Mouse (Mus musculus) liver, embryonic 13.5 days (tissue): Measurements from ENCODE around the gene Gm45713. TPM values are rescaled to one million over a fixed set of nuclear protein-coding genes. Genes with fewer than 3 reads are reported as not detected.
"Not testable (repeated sequence)": the region's sequence is repeated elsewhere in the genome, so short reads cannot be mapped to it uniquely, and the experiment has no call there.

Experiments
- ATAC-seq: fragments of 200-750 bp; cut with Nextera tagmentation; 2 replicates; pipeline ENCODE4 v1.8.0; 2017; ENCODE audit warnings: low read depth, mild to moderate bottlenecking, moderate number of reproducible peaks, moderate library complexity
- DNase-seq: peaks from one replicate; pipeline ENCODE4 v3.0.0; 2022
- H3K27ac ChIP-seq: fragments of 300-500 bp; sonication (generic); 2 replicates; pipeline ENCODE4 v1.5.1; 2015; ENCODE audit warnings: moderate library complexity, mild to moderate bottlenecking, inconsistent platforms
- H3K27me3 ChIP-seq: fragments of 300-500 bp; sonication (generic); 2 replicates; pipeline ENCODE4 v1.6.1; 2015; ENCODE audit warnings: mild to moderate bottlenecking, inconsistent platforms
- H3K36me3 ChIP-seq: fragments of 300-500 bp; sonication (generic); 2 replicates; pipeline ENCODE4 v1.6.1; 2015; ENCODE audit warnings: mild to moderate bottlenecking, inconsistent platforms
- H3K4me1 ChIP-seq: fragments of 300-500 bp; sonication (generic); replicated peaks from 2 replicates; pipeline ENCODE4 v1.6.1; 2015; ENCODE audit warnings: inconsistent platforms
- H3K4me2 ChIP-seq: fragments of 300-500 bp; sonication (generic); 2 replicates; pipeline ENCODE4 v1.6.1; 2015; ENCODE audit warnings: inconsistent platforms, mild to moderate bottlenecking, moderate library complexity
- H3K4me3 ChIP-seq: fragments of 300-500 bp; sonication (generic); replicated peaks from 2 replicates; pipeline ENCODE4 v1.5.1; 2015; ENCODE audit warnings: mild to moderate bottlenecking, inconsistent platforms
- H3K9ac ChIP-seq: fragments of 300-500 bp; sonication (generic); 2 replicates; pipeline ENCODE4 v1.6.1; 2015; ENCODE audit warnings: mild to moderate bottlenecking, inconsistent platforms
- H3K9me3 ChIP-seq: fragments of 300-500 bp; sonication (generic); replicated peaks from 2 replicates; pipeline ENCODE4 v1.6.1; 2016; ENCODE audit warnings: inconsistent platforms
- WGBS: fragments of 180-500 bp; shearing (Covaris S2); methylation state at CpG from one replicate; pipeline ENCODE4 v1.1.7; 2015; ENCODE audit not compliant: insufficient replicate concordance; 5-methylcytosine and 5-hydroxymethylcytosine counted together
- polyA plus RNA-seq: library from polyadenylated mRNA; unstranded; fragments of >200 nt; fragmentation: Nextera tagmentation; extraction: Ambion mirVana; gene quantifications from 2 replicates; pipeline ENCODE4 v1.2.1, GENCODE M21; 2015

Gm45713 gene
- polyA plus RNA-seq, 1 experiment from 2014 or later, result 0.37 TPM

DNA sequence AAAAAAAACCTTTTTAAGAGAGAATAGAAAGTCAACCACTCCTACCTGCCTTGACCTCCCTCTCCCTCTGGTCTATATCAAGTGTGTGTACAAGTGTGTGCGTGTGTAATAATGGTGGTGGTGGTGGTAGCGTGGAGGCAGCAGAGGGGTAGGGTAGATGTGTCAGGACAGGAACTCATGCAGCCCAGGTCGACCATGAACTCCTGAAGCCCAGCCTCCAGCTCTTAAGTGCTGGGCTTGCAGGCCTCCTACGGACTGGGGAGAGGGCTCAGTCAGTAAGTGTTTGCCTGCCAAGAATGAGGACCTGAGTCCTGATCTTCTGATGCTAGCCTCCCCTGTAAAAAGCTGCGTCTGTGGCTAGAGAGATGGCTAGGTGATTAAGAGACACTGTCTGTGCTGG lies 31.1 kb downstream of the Gm45713 start:
- Histone ChIP-seq H3K27me3 (no peaks in the 10 kb centered on the region), H3K36me3 (no peaks in the 10 kb centered on the region), H3K9ac (no peak overlapping the region), H3K27ac (no peak overlapping the region), H3K4me1 (peaks cover 25% of the 10 kb centered on the region), H3K4me3 (no peak overlapping the region), H3K9me3 (no peaks in the 10 kb centered on the region), H3K4me2 (no peak overlapping the region)
- 62% methylated on average over 5 of the region's 5 CpGs for WGBS
- ATAC-seq, result no peak
- no peak for DNase-seq

DNA sequence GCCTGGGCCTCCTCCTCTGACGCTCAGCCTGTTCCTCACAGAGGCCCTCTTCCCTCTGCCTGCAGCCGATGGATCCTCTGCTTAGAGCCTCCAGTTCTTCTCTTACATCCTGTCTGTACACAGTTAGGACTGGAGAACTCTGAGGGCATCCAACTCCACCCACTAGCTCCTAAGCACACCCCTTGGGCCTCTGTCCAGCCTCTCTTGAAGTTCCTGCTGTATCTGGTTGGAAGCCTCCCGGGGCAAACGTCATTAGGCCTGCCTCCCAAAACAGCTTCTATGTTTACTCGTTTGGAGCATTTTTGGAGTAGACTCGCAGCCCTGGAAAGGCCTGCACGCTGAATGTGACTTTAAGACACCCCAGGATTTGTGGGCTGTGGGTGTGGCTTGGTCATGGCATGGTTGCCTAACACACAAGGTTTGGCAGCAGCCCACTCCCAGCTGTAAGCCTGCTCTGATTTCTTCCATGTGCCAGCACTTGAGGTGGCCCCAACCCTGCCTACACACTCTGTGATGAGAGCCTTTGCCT lies 32.3 kb downstream of the Gm45713 start, which contains the start of gene Fcgrt:
Gene Fcgrt (minus strand): TSS at position 200 of the 529 bp plus-strand sequence.
- Histone ChIP-seq H3K27ac (peak within 1 kb of the TSS; percentile 78), H3K4me1 (peaks cover 25% of the 10 kb centered on the region), H3K27me3 (no peaks in the 10 kb centered on the region), H3K36me3 (no peaks in the 10 kb centered on the region), H3K4me3 (peak within 1 kb of the TSS; percentile 39), H3K4me2 (peak within 1 kb of the TSS; percentile 55), H3K9ac (peak within 1 kb of the TSS; percentile 53), H3K9me3 (no peaks in the 10 kb centered on the region)
- 40% methylated on average over 7 of the region's 7 CpGs for WGBS
- DNase-seq (no peak), ATAC-seq (peak; percentile 83)

DNA sequence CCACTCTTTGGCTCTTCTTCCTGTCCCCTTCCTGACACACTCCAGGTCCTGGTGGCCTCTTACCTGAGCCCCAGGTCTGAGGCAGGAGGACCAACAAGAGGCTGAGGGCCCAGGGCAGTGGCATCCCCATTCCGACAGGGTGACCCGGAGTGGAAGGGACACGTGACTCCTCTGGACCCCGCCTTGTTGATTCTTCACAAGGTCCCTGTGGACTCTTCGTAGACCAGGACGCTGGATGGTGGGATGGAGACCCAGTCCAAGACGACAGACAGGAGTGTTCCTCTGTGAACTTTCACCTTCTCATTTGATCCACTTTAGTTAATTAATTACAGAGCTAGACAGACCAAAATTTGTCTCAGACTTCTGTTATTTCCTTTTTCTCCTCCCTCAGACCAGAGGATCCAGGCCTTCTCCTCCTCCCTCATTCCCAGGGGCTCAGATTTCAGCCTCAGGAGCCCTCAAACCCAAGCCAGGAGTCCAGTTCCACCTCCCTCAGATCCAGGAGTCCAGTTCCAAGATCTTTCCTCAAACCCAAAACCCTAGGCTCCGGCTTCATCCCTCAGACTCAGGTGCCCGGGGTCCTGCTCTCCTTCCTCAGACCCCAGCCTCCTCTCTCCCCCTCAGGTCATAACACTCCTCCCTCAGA lies 33.0 kb downstream of the Gm45713 start:
- DNase-seq, result no peak
- ATAC-seq, result 0 out of 2 replicates have a peak, but pooled peaks have one; percentile 5
- H3K27ac ChIP-seq, result peak overlapping the region; percentile 78
- H3K27me3 ChIP-seq, result no peaks in the 10 kb centered on the region
- H3K4me2 ChIP-seq, result peak overlapping the region; percentile 55
- peak overlapping the region; percentile 39 for H3K4me3 ChIP-seq
- no peaks in the 10 kb centered on the region for H3K36me3 ChIP-seq
- H3K9me3 ChIP-seq, result no peaks in the 10 kb centered on the region
- WGBS, result 58% methylated on average over 9 of the region's 9 CpGs
- peaks cover 25% of the 10 kb centered on the region for H3K4me1 ChIP-seq
- peak overlapping the region; percentile 53 for H3K9ac ChIP-seq

DNA sequence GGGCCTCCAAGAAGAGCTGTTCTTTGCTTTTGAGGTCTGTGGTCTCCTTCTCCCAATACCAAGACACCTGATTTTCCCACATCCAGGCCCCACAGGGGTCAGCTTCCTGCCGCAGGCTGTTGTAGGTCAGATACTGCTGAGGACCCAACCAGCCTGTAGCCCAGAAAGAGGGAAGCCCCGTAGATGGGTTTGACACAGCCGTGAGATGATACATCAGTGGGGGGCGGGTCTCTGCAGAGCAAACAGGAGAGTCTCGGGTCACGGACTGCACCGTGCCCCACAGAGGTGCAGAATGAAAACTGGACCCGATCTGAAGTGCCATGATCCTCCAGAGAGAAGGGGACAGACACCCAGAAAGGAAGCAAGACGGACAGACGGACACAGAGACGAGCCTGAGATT lies 33.6 kb downstream of the Gm45713 start:
- Histone ChIP-seq H3K4me1 (peaks cover 25% of the 10 kb centered on the region), H3K9me3 (no peaks in the 10 kb centered on the region), H3K27ac (no peak overlapping the region), H3K9ac (peak overlapping the region; percentile 23; the same call in 1 of the 2 replicates), H3K36me3 (no peaks in the 10 kb centered on the region), H3K4me2 (peak overlapping the region; percentile 55), H3K4me3 (peak overlapping the region; percentile 39), H3K27me3 (no peaks in the 10 kb centered on the region)
- ATAC-seq, result peak; percentile 25; the same call in 1 of the 2 replicates
- WGBS, result 53% methylated on average over 11 of the region's 11 CpGs
- no peak for DNase-seq

DNA sequence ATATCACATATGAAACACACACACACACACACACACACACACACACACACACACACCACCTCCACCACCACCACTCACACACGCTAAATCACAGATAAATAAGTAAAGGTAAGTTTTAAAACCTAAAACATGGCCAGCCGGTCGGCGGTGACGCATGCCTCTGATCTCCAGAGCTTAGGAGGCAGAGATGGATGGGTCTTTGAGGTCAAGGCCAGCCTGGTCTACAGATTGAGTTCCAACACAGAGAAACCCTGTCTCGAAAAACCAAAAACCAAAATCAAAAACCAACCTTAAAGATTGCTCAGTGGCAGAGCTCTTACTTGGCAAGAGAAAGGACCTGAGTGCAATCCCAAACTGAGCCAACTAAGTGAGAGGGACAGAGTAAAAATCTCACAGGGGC lies 36.0 kb downstream of the Gm45713 start:
- DNase-seq, result no peak
- Histone ChIP-seq H3K4me3 (no peak overlapping the region), H3K9ac (no peak overlapping the region), H3K27me3 (no peaks in the 10 kb centered on the region), H3K9me3 (no peaks in the 10 kb centered on the region), H3K36me3 (no peaks in the 10 kb centered on the region), H3K27ac (no peak overlapping the region), H3K4me2 (no peak overlapping the region), H3K4me1 (peaks cover 31% of the 10 kb centered on the region)
- no peak for ATAC-seq
- 75% methylated on average over 6 of the region's 6 CpGs for WGBS

DNA sequence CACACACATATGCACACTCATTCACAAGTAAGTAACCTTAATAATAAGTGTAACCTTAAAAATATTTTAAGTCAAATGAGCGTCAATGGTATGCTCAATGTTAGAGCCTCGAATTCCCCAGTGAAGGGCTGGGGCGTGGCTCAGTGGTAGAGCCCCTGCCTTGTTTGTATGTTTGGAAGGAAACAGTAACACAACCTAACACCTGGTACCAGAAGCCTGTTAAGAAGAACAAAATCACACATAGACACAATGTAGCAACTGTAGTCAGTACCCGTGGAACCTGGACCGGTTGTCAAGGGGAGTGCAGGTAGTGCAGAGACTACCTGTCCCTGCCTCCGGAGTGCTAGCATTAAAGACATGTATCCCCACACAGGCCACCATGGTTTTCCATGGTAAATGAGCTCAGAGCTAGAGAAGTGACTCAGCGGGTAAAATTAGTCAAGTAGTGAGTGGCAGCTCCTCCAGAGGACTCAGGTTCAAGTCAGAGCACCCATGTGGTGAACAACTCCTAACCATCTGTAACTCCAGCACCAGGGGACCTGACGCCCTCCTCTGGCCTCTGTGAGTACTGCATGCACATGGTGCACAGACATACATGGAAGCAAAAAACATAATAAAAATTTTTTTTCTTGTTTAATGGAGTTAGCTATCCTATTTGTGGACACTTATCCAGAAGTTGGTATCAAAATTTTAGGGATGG lies 37.3 kb downstream of the Gm45713 start:
- H3K27me3 ChIP-seq, result no peaks in the 10 kb centered on the region
- H3K4me1 ChIP-seq, result peaks cover 35% of the 10 kb centered on the region
- H3K4me2 ChIP-seq, result no peak overlapping the region
- H3K4me3 ChIP-seq, result no peak overlapping the region
- H3K9me3 ChIP-seq, result no peaks in the 10 kb centered on the region
- no peaks in the 10 kb centered on the region for H3K36me3 ChIP-seq
- 76% methylated on average over 8 of the region's 8 CpGs for WGBS
- ATAC-seq (no peak), DNase-seq (no peak)
- H3K27ac ChIP-seq, result no peak overlapping the region
- H3K9ac ChIP-seq, result no peak overlapping the region

DNA sequence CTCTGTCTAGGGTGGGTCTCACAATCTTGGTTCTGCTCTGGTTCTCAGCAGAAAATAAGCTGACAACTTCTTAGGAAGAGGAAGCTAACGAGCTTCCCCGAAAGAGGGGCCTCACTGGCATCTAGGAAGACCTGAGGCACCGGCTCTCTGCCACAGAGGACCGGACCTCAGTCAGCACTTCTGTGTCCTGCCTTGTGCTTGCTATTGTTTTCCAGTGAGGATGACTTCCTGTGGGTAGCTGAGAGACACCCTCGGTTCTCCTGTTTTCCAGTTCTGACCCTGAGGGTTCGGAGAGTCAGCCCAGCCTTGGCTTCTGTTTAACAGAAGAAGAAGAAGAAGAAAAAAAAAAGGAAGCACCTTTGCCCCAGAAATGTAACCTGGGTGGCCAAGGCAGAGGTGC lies 38.6 kb downstream of the Gm45713 start:
- Histone ChIP-seq H3K4me2 (no peak overlapping the region), H3K27me3 (no peaks in the 10 kb centered on the region), H3K27ac (peak overlapping the region; percentile 43), H3K4me3 (no peak overlapping the region), H3K4me1 (peaks cover 33% of the 10 kb centered on the region), H3K9ac (no peak overlapping the region), H3K36me3 (no peaks in the 10 kb centered on the region), H3K9me3 (no peaks in the 10 kb centered on the region)
- ATAC-seq (no peak), DNase-seq (no peak)
- 14% methylated on average over 6 of the region's 6 CpGs for WGBS

DNA sequence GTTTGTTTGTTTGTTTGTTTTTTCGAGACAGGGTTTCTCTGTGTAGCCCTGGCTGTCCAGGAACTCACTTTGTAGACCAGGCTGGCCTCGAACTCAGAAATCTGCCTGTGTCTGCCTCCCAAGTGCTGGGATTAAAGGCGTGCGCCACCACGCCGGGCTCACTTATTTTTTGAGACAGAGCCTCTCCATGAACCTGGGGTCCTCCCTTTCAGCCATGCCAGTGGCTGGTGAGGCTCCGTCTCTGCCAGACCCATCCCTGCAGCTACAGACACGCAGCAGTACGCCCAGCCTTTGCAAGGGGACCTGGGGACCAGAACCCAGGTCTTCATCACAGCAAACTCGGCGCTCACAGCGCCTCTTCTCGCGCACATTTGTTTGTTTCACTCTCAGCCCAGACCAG lies 40.1 kb downstream of the Gm45713 start:
- H3K27me3 ChIP-seq, DNase-seq, H3K9ac ChIP-seq, ATAC-seq, H3K4me2 ChIP-seq, H3K9me3 ChIP-seq, H3K36me3 ChIP-seq, H3K4me3 ChIP-seq, H3K27ac ChIP-seq: not testable (repeated sequence)
- H3K4me1 ChIP-seq, result peaks cover 41% of the 10 kb centered on the region
- 85% methylated on average over 14 of the region's 14 CpGs for WGBS

DNA sequence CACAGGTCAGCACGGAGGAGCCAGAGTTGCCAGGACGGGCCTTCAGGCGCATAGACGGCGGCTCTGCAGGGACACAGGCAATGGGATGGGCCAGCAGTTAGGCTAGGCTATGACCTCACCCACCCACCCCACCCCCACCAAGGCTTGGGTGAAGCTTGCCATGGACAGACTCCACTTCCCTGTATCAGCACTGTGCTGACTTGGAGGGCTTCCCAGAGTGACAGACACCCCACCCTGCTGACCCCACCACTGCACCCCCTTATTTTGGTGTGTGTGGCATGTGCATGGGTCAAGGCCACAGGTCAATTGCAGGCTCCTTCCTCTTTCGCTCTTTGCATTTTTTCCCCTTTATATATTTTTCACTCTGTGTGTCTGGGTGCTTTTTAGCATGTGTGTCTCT lies 40.7 kb downstream of the Gm45713 start:
- no peak overlapping the region for H3K27ac ChIP-seq
- no peak overlapping the region for H3K4me2 ChIP-seq
- peaks cover 47% of the 10 kb centered on the region for H3K4me1 ChIP-seq
- 56% methylated on average over 6 of the region's 6 CpGs for WGBS
- no peaks in the 10 kb centered on the region for H3K27me3 ChIP-seq
- no peak overlapping the region for H3K4me3 ChIP-seq
- ATAC-seq (no peak), DNase-seq (no peak)
- no peak overlapping the region for H3K9ac ChIP-seq
- no peaks in the 10 kb centered on the region for H3K36me3 ChIP-seq
- no peaks in the 10 kb centered on the region for H3K9me3 ChIP-seq

DNA sequence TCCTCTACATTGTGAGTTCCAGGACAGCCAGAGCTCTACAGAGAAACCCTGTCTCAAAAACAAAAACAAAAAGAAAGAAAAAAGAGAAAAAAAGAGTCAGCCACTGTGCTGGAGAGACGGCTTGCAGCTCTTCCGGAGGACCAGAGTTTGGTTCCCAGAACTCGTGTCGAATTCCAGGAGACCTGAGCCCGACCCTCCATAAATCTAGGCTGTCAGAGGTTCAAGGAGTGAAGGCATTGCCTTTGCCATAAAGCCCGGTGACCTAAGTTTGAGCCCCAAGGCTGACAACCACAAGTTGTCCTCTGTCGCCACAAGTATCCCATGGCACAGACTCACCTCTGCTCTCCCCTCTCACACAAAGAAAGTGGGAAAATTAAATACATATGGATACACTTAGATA lies 41.9 kb downstream of the Gm45713 start:
- Histone ChIP-seq H3K9ac (no peak overlapping the region), H3K27me3 (no peaks in the 10 kb centered on the region), H3K36me3 (no peaks in the 10 kb centered on the region), H3K9me3 (no peaks in the 10 kb centered on the region), H3K27ac (no peak overlapping the region; the same call in 1 of the 2 replicates), H3K4me2 (no peak overlapping the region), H3K4me3 (no peak overlapping the region), H3K4me1 (peaks cover 52% of the 10 kb centered on the region)
- 45% methylated on average over 7 of the region's 7 CpGs for WGBS
- ATAC-seq, result no peak
- DNase-seq, result no peak

DNA sequence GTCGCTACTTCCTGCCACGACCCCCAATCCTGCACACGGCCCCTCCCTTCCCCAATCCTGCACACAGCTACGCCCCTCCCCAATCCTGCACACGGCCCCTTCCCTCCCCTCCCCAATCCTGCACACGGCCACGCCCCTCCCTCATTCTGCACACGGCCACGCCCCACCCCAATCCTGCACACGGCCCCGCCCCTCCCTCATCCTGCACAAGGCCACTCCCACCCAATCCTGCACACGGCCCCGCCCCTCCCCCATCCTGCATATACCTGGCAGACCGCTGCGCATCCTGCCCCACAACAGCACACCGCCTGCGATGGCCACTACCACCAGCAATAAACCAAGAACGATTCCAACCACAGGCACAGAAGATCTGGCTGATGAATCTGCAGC lies 42.5 kb downstream of the Gm45713 start:
- ATAC-seq (no peak), DNase-seq (no peak)
- H3K4me1 ChIP-seq, result peaks cover 54% of the 10 kb centered on the region
- H3K4me2 ChIP-seq, result peak overlapping the region; percentile 30
- H3K4me3 ChIP-seq, result no peak overlapping the region
- H3K27me3 ChIP-seq, result no peaks in the 10 kb centered on the region
- no peaks in the 10 kb centered on the region for H3K36me3 ChIP-seq
- no peaks in the 10 kb centered on the region for H3K9me3 ChIP-seq
- no peak overlapping the region for H3K9ac ChIP-seq
- 25% methylated on average over 17 of the region's 18 CpGs for WGBS
- no peak overlapping the region; the same call in 1 of the 2 replicates for H3K27ac ChIP-seq
